Mouse (Mus musculus) kidney, embryonic 15.5 days (tissue): Measurements from ENCODE around the gene Furin. TPM values are rescaled to one million over a fixed set of nuclear protein-coding genes. Genes with fewer than 3 reads are reported as not detected.

Experiments used
- ATAC-seq: fragments of 200-750 bp; cut with Nextera tagmentation; replicated peaks from 2 replicates; pipeline ENCODE4 v1.8.0; 2017; ENCODE audit warnings: moderate TSS enrichment; ENCODE audit not compliant: low FRiP score
- H3K27ac ChIP-seq: fragments of 300-500 bp; sonication (generic); 2 replicates; pipeline ENCODE4 v1.5.1; 2015; ENCODE audit warnings: mild to moderate bottlenecking, inconsistent platforms
- H3K27me3 ChIP-seq: fragments of 300-500 bp; sonication (generic); 2 replicates; pipeline ENCODE4 v1.6.1; 2015; ENCODE audit warnings: inconsistent platforms
- H3K36me3 ChIP-seq: fragments of 300-500 bp; sonication (generic); 2 replicates; pipeline ENCODE4 v1.6.1; 2015; ENCODE audit warnings: inconsistent platforms
- H3K4me1 ChIP-seq: fragments of 300-500 bp; sonication (generic); 2 replicates; pipeline ENCODE4 v1.6.1; 2015; ENCODE audit warnings: inconsistent platforms
- H3K4me2 ChIP-seq: fragments of 300-500 bp; sonication (generic); 2 replicates; pipeline ENCODE4 v1.6.1; 2015; ENCODE audit warnings: moderate library complexity, mild to moderate bottlenecking, inconsistent platforms
- H3K4me3 ChIP-seq: fragments of 300-500 bp; sonication (generic); replicated peaks from 2 replicates; pipeline ENCODE4 v1.5.1; 2015; ENCODE audit warnings: mild to moderate bottlenecking, inconsistent platforms
- H3K9ac ChIP-seq: fragments of 300-500 bp; sonication (generic); 2 replicates; pipeline ENCODE4 v1.6.1; 2015; ENCODE audit warnings: mild to moderate bottlenecking, inconsistent platforms
- H3K9me3 ChIP-seq: fragments of 300-500 bp; sonication (generic); replicated peaks from 2 replicates; pipeline ENCODE4 v1.6.1; 2016; ENCODE audit warnings: inconsistent platforms
- WGBS: fragments of 180-500 bp; shearing (Covaris S2); methylation state at CpG from one replicate; pipeline ENCODE4 v1.1.7; 2015; ENCODE audit warnings: mixed read lengths; 5-methylcytosine and 5-hydroxymethylcytosine counted together
- polyA plus RNA-seq: library from polyadenylated mRNA; unstranded; fragments of >200 nt; fragmentation: Nextera tagmentation; extraction: Ambion mirVana; gene quantifications from 2 replicates; pipeline ENCODE4 v1.2.1, GENCODE M21; 2015

Furin gene
- polyA plus RNA-seq, 1 experiment from 2014 or later: 13.5 TPM

GRCm38 (mm10) chr7:80368635-80369421 lies 36.4 kb downstream of the Furin start:
- Histone ChIP-seq H3K4me1 (peaks cover 26% of the 10 kb centered on the region), H3K9ac (no peak overlapping the region), H3K27ac (no peak overlapping the region), H3K4me3 (no peak overlapping the region), H3K4me2 (peak overlapping the region; percentile 14; the same call in 1 of the 2 replicates), H3K9me3 (no peaks in the 10 kb centered on the region), H3K27me3 (no peaks in the 10 kb centered on the region), H3K36me3 (peaks cover 44% of the 10 kb centered on the region)
- 66% methylated on average over 20 of the region's 20 CpGs for WGBS
- no peak for ATAC-seq

DNA sequence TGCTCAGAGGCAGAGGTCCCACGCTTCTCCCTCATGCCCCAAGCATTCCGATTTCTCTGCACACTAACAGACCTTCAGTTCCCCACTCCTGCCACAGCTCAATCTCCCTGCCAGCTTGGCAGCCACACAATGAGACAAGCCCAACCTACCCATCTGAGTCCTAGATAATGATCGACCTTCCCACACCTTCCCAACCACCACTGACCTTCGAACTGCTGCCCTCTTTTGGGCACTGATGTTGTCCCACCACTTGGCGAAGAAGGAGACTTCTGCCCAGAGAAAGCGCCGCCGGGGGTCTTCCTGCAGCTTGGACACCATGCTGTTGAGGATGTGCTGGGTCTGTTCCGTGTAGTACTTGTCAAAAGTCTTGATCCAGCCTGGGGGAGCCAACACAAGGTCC lies 37.2 kb downstream of the Furin start:
- no peaks in the 10 kb centered on the region for H3K27me3 ChIP-seq
- no peak overlapping the region for H3K9ac ChIP-seq
- peaks cover 52% of the 10 kb centered on the region for H3K36me3 ChIP-seq
- H3K4me3 ChIP-seq: no peak overlapping the region
- H3K4me2 ChIP-seq: no peak overlapping the region
- WGBS: 89% methylated on average over 9 of the region's 9 CpGs
- ATAC-seq: no peak
- no peaks in the 10 kb centered on the region for H3K9me3 ChIP-seq
- H3K4me1 ChIP-seq: peaks cover 26% of the 10 kb centered on the region
- H3K27ac ChIP-seq: no peak overlapping the region

DNA sequence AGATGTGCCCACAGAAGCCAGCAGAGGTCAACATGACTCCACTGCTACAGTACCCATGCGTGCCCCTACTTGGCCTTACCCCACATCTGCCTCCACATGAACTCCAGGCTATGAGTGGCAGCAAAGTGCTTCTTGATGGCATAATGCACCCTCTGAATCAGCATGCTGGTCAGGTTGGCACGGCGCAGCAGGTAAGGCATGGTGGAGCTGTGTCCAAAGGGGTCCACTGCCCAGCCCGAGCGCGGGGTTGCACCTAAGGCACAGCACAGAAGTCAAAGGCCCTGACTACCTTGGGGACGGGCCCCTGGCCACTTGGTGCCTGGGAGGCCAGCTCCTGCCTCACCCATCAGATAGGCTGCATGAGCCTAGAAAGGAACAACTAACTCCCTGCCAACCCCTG lies 38.0 kb downstream of the Furin start:
- no peaks in the 10 kb centered on the region for H3K27me3 ChIP-seq
- no peak for ATAC-seq
- no peak overlapping the region for H3K4me2 ChIP-seq
- H3K4me3 ChIP-seq: no peak overlapping the region
- peaks cover 60% of the 10 kb centered on the region for H3K36me3 ChIP-seq
- no peak overlapping the region for H3K27ac ChIP-seq
- no peaks in the 10 kb centered on the region for H3K9me3 ChIP-seq
- no peak overlapping the region for H3K9ac ChIP-seq
- peaks cover 26% of the 10 kb centered on the region for H3K4me1 ChIP-seq
- WGBS: 94% methylated on average over 7 of the region's 7 CpGs

- peaks cover 75% of the 10 kb centered on the region for H3K36me3 ChIP-seq
Observed at GRCm38 (mm10) chr7:80365759-80366158, 39.5 kb downstream of the Furin start.

DNA sequence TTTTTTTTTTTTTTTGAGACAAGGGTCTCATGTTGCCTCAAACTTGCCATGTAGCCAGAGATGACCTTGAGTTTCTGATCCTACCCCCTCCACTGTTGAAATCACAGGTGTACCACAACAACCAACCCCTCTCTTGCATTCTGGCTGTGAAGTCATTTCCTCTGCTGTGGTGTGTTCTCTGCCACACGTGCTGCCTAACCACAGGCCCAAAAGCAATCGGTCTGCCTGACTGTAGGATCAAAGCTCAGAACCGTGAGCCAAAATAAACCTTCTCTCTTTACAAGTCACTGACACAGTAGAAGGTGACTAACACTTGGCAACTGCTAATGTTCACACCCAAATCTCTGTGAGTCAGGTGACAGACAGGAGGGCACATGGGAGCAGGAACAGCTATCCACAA lies 44.8 kb downstream of the Furin start:
- Histone ChIP-seq H3K9ac (no peak overlapping the region), H3K4me1 (no peaks in the 10 kb centered on the region), H3K27me3 (no peaks in the 10 kb centered on the region), H3K9me3 (no peaks in the 10 kb centered on the region), H3K4me3 (no peak overlapping the region), H3K4me2 (no peak overlapping the region), H3K36me3 (peaks cover 93% of the 10 kb centered on the region), H3K27ac (no peak overlapping the region)
- WGBS: 48% methylated on average over 3 of the region's 3 CpGs
- no peak for ATAC-seq

More at GRCm38 (mm10) chr7:80365759-80366158, 39.5 kb downstream of the Furin start:
- Histone ChIP-seq H3K9ac (no peak overlapping the region), H3K4me3 (no peak overlapping the region), H3K27ac (no peak overlapping the region), H3K4me1 (peaks cover 22% of the 10 kb centered on the region), H3K27me3 (no peaks in the 10 kb centered on the region), H3K4me2 (no peak overlapping the region), H3K9me3 (no peaks in the 10 kb centered on the region)
- no peak for ATAC-seq
- WGBS: 66% methylated on average over 2 of the region's 2 CpGs

DNA sequence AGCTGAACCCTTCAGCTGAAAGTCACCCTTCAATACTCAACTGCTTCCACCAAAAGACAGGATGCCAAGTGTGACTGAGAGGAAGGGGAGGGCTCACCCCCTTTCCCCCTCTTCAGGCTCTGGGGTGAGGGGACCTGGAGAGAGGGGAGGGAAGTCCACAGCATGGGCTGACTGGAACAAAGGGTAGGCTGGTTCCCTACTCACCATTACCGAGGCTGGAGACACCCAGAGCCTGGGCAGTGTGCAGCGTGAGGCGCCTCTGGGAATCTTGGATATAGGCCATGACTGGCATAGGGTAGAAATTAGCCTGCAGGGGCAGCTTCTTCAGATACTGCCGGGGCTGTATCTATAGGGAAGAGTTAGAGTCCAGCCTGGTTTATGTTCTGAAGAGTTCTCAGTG lies 47.2 kb downstream of the Furin start:
- 83% methylated on average over 4 of the region's 4 CpGs for WGBS
- no peaks in the 10 kb centered on the region for H3K27me3 ChIP-seq
- no peak overlapping the region for H3K9ac ChIP-seq
- no peaks in the 10 kb centered on the region for H3K9me3 ChIP-seq
- no peak overlapping the region for H3K4me3 ChIP-seq
- no peaks in the 10 kb centered on the region for H3K4me1 ChIP-seq
- H3K27ac ChIP-seq: no peak overlapping the region
- H3K36me3 ChIP-seq: peaks cover 89% of the 10 kb centered on the region
- ATAC-seq: no peak
- H3K4me2 ChIP-seq: no peak overlapping the region

- no peaks in the 10 kb centered on the region for H3K4me1 ChIP-seq
- no peak overlapping the region for H3K9ac ChIP-seq
- H3K9me3 ChIP-seq: no peaks in the 10 kb centered on the region
- 62% methylated on average over 8 of the region's 8 CpGs for WGBS
- no peak overlapping the region for H3K4me2 ChIP-seq
- H3K36me3 ChIP-seq: peaks cover 89% of the 10 kb centered on the region
- no peak for ATAC-seq
- H3K27me3 ChIP-seq: no peaks in the 10 kb centered on the region
- H3K27ac ChIP-seq: 0 out of 2 replicates have a peak overlapping the region, but pooled peaks have one; percentile 23
- H3K4me3 ChIP-seq: no peak overlapping the region
Observed at GRCm38 (mm10) chr7:80357156-80357555, 48.1 kb downstream of the Furin start.

DNA sequence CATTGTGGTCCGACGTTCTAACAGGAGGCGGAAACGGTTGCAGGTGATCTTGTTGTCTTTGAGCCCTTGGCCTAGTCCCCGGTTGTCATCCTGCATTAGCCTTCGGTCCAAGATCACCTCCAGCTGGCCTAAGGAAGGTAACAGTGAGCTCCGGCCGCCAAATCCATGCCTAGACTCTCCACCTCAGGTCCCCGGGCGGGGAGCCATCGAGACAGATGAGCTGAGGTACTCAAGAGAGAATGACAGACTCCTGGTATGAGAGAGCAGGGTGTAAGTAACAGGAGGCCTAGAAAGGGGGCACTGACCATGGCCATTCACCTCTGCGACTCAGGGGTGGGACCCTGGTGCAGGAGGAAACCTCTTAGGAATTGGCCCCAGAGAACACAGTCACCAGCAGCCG lies 48.9 kb downstream of the Furin start:
- WGBS: 92% methylated on average over 13 of the region's 13 CpGs
- no peaks in the 10 kb centered on the region for H3K9me3 ChIP-seq
- no peak overlapping the region for H3K4me2 ChIP-seq
- no peak for ATAC-seq
- H3K27ac ChIP-seq: no peak overlapping the region
- H3K36me3 ChIP-seq: peaks cover 87% of the 10 kb centered on the region
- H3K4me1 ChIP-seq: no peaks in the 10 kb centered on the region
- no peaks in the 10 kb centered on the region for H3K27me3 ChIP-seq
- no peak overlapping the region for H3K4me3 ChIP-seq
- no peak overlapping the region for H3K9ac ChIP-seq

GRCm38 (mm10) chr7:80352920-80353319 lies 52.3 kb downstream of the Furin start:
- no peak overlapping the region for H3K27ac ChIP-seq
- H3K4me2 ChIP-seq: no peak overlapping the region
- no peak for ATAC-seq
- no peaks in the 10 kb centered on the region for H3K9me3 ChIP-seq
- peaks cover 5% of the 10 kb centered on the region for H3K4me1 ChIP-seq
- H3K9ac ChIP-seq: no peak overlapping the region
- no peaks in the 10 kb centered on the region for H3K27me3 ChIP-seq
- peaks cover 71% of the 10 kb centered on the region for H3K36me3 ChIP-seq
- WGBS: 90% methylated on average over 8 of the region's 8 CpGs
- no peak overlapping the region for H3K4me3 ChIP-seq

DNA sequence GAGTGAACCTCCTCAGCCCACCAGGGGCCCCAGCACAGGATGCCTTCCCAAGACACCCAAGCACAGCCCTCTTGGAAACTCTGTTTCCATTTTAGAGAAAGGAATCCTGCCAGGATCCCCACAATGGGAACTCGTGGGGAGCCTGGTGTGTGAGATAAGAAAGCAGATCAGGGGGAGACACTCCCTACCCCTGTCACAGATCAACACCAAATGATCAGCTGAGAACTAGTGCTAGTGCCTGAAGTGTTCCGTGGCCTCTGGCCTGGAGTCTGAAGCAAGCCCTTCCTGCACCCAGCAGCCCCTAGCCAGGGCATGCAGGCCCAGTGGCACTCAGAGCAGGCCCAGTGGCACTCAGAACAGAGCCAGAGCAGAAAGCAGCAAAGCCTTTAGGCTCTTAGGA lies 54.4 kb downstream of the Furin start:
- no peak for ATAC-seq
- Histone ChIP-seq H3K27ac (no peak overlapping the region), H3K4me1 (peaks cover 16% of the 10 kb centered on the region), H3K9ac (no peak overlapping the region), H3K36me3 (peaks cover 49% of the 10 kb centered on the region), H3K27me3 (no peaks in the 10 kb centered on the region), H3K4me3 (no peak overlapping the region), H3K4me2 (no peak overlapping the region), H3K9me3 (no peaks in the 10 kb centered on the region)
- WGBS: 83% methylated on average over 2 of the region's 2 CpGs

- Histone ChIP-seq H3K4me1 (peaks cover 24% of the 10 kb centered on the region), H3K4me3 (no peak overlapping the region), H3K9ac (no peak overlapping the region), H3K9me3 (no peaks in the 10 kb centered on the region), H3K27ac (peak overlapping the region; percentile 86), H3K4me2 (no peak overlapping the region), H3K27me3 (no peaks in the 10 kb centered on the region), H3K36me3 (peaks cover 31% of the 10 kb centered on the region)
- WGBS: 57% methylated on average over 13 of the region's 13 CpGs
- ATAC-seq: no peak; the same call in 1 of the 2 replicates
Observed at GRCm38 (mm10) chr7:80347670-80348586, 57.3 kb downstream of the Furin start.

DNA sequence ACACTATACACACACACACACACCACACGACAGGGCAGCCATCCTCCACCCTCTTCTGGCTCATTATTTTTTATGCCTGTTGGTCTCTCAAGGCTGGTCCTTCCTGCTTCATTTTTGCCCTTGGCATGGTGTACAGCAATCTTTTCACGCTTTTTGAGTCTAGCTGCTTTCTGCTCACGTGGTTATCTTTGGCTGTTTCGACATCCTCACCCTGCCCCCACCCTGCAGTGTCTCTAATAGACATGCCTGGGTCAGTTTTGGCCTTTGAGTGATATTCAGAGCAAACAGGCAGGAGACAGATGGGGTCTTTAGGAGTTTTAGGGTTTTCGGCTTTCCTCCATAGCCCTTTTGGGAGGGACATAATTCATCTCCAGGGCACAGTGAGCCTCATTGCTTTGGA lies 58.4 kb downstream of the Furin start:
- peaks cover 30% of the 10 kb centered on the region for H3K4me1 ChIP-seq
- H3K36me3 ChIP-seq: peaks cover 22% of the 10 kb centered on the region
- no peak overlapping the region for H3K4me2 ChIP-seq
- peak overlapping the region; percentile 86 for H3K27ac ChIP-seq
- ATAC-seq: no peak
- WGBS: 78% methylated on average over 5 of the region's 5 CpGs
- no peaks in the 10 kb centered on the region for H3K9me3 ChIP-seq
- no peak overlapping the region for H3K4me3 ChIP-seq
- H3K27me3 ChIP-seq: no peaks in the 10 kb centered on the region
- H3K9ac ChIP-seq: no peak overlapping the region
